Mouse (Mus musculus): ENCODE results near the gene Cltrn.

DNA sequence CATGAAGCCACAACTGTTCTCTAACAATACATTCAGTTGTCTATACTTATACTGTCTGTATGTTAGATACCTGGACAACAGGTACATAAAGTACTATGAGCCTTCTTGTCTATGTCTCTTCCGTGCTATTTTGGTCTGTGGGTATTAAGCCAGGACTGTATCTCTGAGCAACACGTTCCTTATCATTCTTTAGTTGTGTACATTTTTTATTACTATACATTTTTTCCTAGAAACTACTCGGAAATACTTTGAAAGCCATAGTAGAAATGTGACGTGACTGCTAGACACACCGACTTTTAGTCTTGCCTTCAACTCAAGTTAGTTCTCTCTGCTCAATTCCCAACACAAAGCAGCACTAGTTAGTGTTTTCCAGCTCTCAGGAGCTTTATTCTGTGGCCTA, 4.8 kb downstream of the Cltrn start:
- TF ChIP-seq EP300 (IDR thresholded peaks at IDR 0.05; ENCODE audit: low read length) (no peak), PAX5 (IDR thresholded peaks at IDR 0.05; ENCODE audit: low read length) (no peak), POLR2A (IDR thresholded peaks at IDR 0.05; ENCODE audit: low read depth, low read length) (no peak), CTCF (conservative IDR thresholded peaks at IDR 0.05 in 1 of 2, IDR thresholded peaks at IDR 0.05 in 1 of 2; ENCODE audit: low read depth in 2 of 2, low read length in 2 of 2) (no peak), USF1 (IDR thresholded peaks at IDR 0.05; ENCODE audit: low read depth, low read length) (no peak), NELFE (IDR thresholded peaks at IDR 0.05; ENCODE audit: low read depth, low read length) (no peak), ETS1 (conservative IDR thresholded peaks at IDR 0.05; ENCODE audit: low read depth, low read length) (no peak), HCFC1 (IDR thresholded peaks at IDR 0.05; ENCODE audit: low read depth, low read length) (no peak), E2F4 (IDR thresholded peaks at IDR 0.05; ENCODE audit: insufficient replicate concordance, low read depth, low read length) (no peak), MXI1 (IDR thresholded peaks at IDR 0.05; ENCODE audit: low read depth, low read length) (no peak), MYC (IDR thresholded peaks at IDR 0.05; ENCODE audit: low read depth, low read length) (no peak), RAD21 (IDR thresholded peaks at IDR 0.05; ENCODE audit: low read depth, low read length) (no peak), BHLHE40 (IDR thresholded peaks at IDR 0.05; ENCODE audit: low read depth, low read length) (no peak)
